Mouse (Mus musculus) cerebellum, postnatal 10 days (tissue): Measurements from ENCODE around the gene Ttll13.

Experiments used
- DNase-seq, 2 experiments: peaks; one replicate each; pipeline ENCODE4 v3.0.0; 2021; ENCODE audit warnings: mixed read lengths in 2 of 2

Ttll13 gene

GRCm38 (mm10) chr7:80246148-80246721, at the start of gene Ttll13:
TSS of gene Ttll13 (plus strand) at chr7:80246376.
- DNase-seq, result peak; percentile 98 to 99

- DNase-seq, result peak; percentile 66 to 67
Observed at GRCm38 (mm10) chr7:80197371-80197770, 48.8 kb upstream of the Ttll13 start.

GRCm38 (mm10) chr7:80197941-80198778, 48.0 kb upstream of the Ttll13 start:
- peak; percentile 84 to 90 for DNase-seq

GRCm38 (mm10) chr7:80198863-80199262, 47.3 kb upstream of the Ttll13 start:
- peak; percentile 47 to 64 for DNase-seq

- no peak for DNase-seq
Observed at GRCm38 (mm10) chr7:80199286-80199685, 46.9 kb upstream of the Ttll13 start.

- DNase-seq, result no peak
Observed at GRCm38 (mm10) chr7:80199851-80200587, 46.2 kb upstream of the Ttll13 start.

GRCm38 (mm10) chr7:80200588-80200945, 45.6 kb upstream of the Ttll13 start:
- no peak for DNase-seq

- DNase-seq, result no peak
Observed at GRCm38 (mm10) chr7:80200963-80201539, 45.1 kb upstream of the Ttll13 start.

- DNase-seq, result peak; percentile 68 to 76
Observed at GRCm38 (mm10) chr7:80201888-80202540, 44.2 kb upstream of the Ttll13 start.

- no peak for DNase-seq
Observed at GRCm38 (mm10) chr7:80202961-80203360, 43.2 kb upstream of the Ttll13 start.

- peak; percentile 56 to 61 for DNase-seq
Observed at GRCm38 (mm10) chr7:80203638-80204096, 42.5 kb upstream of the Ttll13 start.

- DNase-seq, result no peak
Observed at GRCm38 (mm10) chr7:80204362-80204761, 41.8 kb upstream of the Ttll13 start.

GRCm38 (mm10) chr7:80204961-80205360, 41.2 kb upstream of the Ttll13 start:
- no peak for DNase-seq

GRCm38 (mm10) chr7:80205705-80206589, 40.2 kb upstream of the Ttll13 start:
- DNase-seq, result no peak

- no peak for DNase-seq
Observed at GRCm38 (mm10) chr7:80207314-80207731, 38.9 kb upstream of the Ttll13 start.

- DNase-seq, result no peak
Observed at GRCm38 (mm10) chr7:80208026-80208642, 38.0 kb upstream of the Ttll13 start.

GRCm38 (mm10) chr7:80208738-80209430, 37.3 kb upstream of the Ttll13 start:
- DNase-seq, result peak in 1 of 2 experiments; percentile 53

GRCm38 (mm10) chr7:80209669-80210068, 36.5 kb upstream of the Ttll13 start:
- DNase-seq, result no peak

GRCm38 (mm10) chr7:80210982-80211381, 35.2 kb upstream of the Ttll13 start:
- DNase-seq, result no peak

GRCm38 (mm10) chr7:80213604-80214003, 32.6 kb upstream of the Ttll13 start:
- no peak for DNase-seq
